Mouse (Mus musculus) common myeloid progenitor, adult 5-6 weeks (primary cell): ENCODE measurements around the gene Med19. TPM values are rescaled to one million over a fixed set of nuclear protein-coding genes. Genes with fewer than 3 reads are reported as not detected.
"Not testable (repeated sequence)": the region's sequence is repeated elsewhere in the genome, so short reads cannot be mapped to it uniquely, and the experiment has no call there.

Experiments
- ATAC-seq: replicated peaks from 2 replicates; pipeline ENCODE4 v1.8.0; 2016; ENCODE audit warnings: low read depth, mild to moderate bottlenecking, moderate TSS enrichment, inconsistent platforms; ENCODE audit not compliant: poor library complexity, severe bottlenecking
- total RNA-seq: library from RNA; stranded (forward); fragments of 200-1000, 187-1606 nt; gene quantifications from 2 replicates; pipeline ENCODE4 v1.2.3, GENCODE M21; 2017

Med19 gene
- total RNA-seq, 1 experiment from 2014 or later = 39.2 TPM

- peak; percentile 88 for ATAC-seq
Observed at GRCm38 (mm10) chr2:84715562-84716361, 37.6 kb downstream of the Med19 start.

GRCm38 (mm10) chr2:84716423-84717355 lies 38.5 kb downstream of the Med19 start:
- ATAC-seq = no peak

- ATAC-seq = no peak
Observed at GRCm38 (mm10) chr2:84717357-84717756, 39.2 kb downstream of the Med19 start.

GRCm38 (mm10) chr2:84720718-84721117 lies 42.5 kb downstream of the Med19 start:
- no peak for ATAC-seq

- no peak for ATAC-seq
Observed at GRCm38 (mm10) chr2:84721182-84721581, 43.0 kb downstream of the Med19 start.

- no peak for ATAC-seq
Observed at GRCm38 (mm10) chr2:84723856-84724255, 45.7 kb downstream of the Med19 start.

- no peak for ATAC-seq
Observed at GRCm38 (mm10) chr2:84725770-84726169, 47.6 kb downstream of the Med19 start.

GRCm38 (mm10) chr2:84726716-84727115 lies 48.5 kb downstream of the Med19 start:
- ATAC-seq = no peak

- ATAC-seq = peak; percentile 95
Observed at GRCm38 (mm10) chr2:84727172-84727858, 49.1 kb downstream of the Med19 start, which contains the start of gene Clp1. Clp1 (minus strand) TSS chr2:84727350.

- ATAC-seq = not testable (repeated sequence)
Observed at GRCm38 (mm10) chr2:84728191-84728590, 50.0 kb downstream of the Med19 start.

GRCm38 (mm10) chr2:84731206-84731605 lies 53.0 kb downstream of the Med19 start:
- no peak for ATAC-seq

- no peak for ATAC-seq
Observed at GRCm38 (mm10) chr2:84732394-84732793, 54.2 kb downstream of the Med19 start.

GRCm38 (mm10) chr2:84733579-84734300 lies 55.5 kb downstream of the Med19 start, which contains the start of gene Ypel4:
Ypel4 (plus strand) TSS chr2:84734058.
- ATAC-seq = peak; percentile 43

- no peak for ATAC-seq
Observed at GRCm38 (mm10) chr2:84734351-84734864, 56.2 kb downstream of the Med19 start.

- ATAC-seq = no peak
Observed at GRCm38 (mm10) chr2:84734919-84735318, 56.7 kb downstream of the Med19 start.

GRCm38 (mm10) chr2:84735346-84735920 lies 57.2 kb downstream of the Med19 start:
- peak; percentile 53 for ATAC-seq

GRCm38 (mm10) chr2:84736312-84737161 lies 58.3 kb downstream of the Med19 start:
- ATAC-seq = no peak

GRCm38 (mm10) chr2:84737451-84737925 lies 59.3 kb downstream of the Med19 start:
- ATAC-seq = 0 out of 2 replicates have a peak, but pooled peaks have one; percentile 5
